Mouse (Mus musculus) kidney, adult 2 months (tissue): ENCODE measurements around the gene Krt17.
A peak's percentile ranks its signal among the peaks of the same experiment; 100 is the strongest.

Source experiments
- CTCF ChIP-seq: fragments of 200-500 bp; conservative IDR thresholded peaks from 2 replicates; pipeline ENCODE4 v1.5.1; 2011; ENCODE audit warnings: low read depth, mild to moderate bottlenecking, control low read depth, low read length, moderate library complexity, mixed read lengths; ENCODE audit not compliant: insufficient read depth, insufficient read length
- POLR2A ChIP-seq: fragments of 200-500 bp; IDR thresholded peaks from one replicate; pipeline ENCODE4 v1.6.1; 2011; ENCODE audit warnings: low read depth, low read length, control low read depth

DNA sequence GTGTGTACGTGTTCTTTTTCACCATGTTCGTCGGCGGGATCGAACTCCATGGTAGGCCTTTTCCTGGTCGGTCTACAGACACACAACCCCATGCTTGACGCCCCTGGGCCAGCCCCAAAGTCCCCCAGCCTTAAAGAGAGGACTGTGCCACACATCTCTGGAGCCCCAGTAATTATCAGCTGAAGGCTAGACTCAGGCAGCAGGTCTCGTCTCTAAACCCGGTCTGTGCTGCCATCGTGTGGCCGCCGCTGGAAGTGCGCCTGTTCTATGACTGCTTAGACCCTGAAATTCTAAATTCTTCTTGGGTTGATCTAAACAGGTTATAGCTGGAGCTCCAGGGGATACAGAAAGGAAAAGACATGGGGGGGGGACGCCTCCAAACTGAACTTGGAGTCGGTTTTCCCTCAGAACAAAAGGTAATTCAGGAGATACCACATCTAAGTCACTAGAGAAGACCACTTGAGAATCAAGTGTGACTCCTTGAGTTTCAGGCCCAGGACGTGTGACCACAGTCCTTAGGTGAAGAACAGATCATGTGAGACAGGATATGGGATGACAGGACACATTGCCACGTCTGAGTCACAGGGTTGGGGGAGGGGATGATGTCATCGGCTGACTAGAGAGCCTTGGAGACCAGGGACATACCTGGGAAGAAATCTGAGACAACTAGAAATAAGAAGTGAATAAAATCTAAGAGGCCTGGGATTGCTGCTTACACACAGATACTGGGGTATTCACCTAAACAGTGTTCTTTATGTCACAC is 37.6 kb upstream of the Krt17 start:
- TF ChIP-seq CTCF (peak; percentile 89), POLR2A (no peak)
